Mouse (Mus musculus) cerebellum, postnatal 4 days (tissue): ENCODE measurements around the gene Ank.

ENCODE experiments used
- DNase-seq, 2 experiments: peaks; one replicate each; pipeline ENCODE4 v3.0.0; 2022; ENCODE audit warnings: low spot score in 2 of 2, mixed read lengths in 1 of 2

The Ank gene

DNA sequence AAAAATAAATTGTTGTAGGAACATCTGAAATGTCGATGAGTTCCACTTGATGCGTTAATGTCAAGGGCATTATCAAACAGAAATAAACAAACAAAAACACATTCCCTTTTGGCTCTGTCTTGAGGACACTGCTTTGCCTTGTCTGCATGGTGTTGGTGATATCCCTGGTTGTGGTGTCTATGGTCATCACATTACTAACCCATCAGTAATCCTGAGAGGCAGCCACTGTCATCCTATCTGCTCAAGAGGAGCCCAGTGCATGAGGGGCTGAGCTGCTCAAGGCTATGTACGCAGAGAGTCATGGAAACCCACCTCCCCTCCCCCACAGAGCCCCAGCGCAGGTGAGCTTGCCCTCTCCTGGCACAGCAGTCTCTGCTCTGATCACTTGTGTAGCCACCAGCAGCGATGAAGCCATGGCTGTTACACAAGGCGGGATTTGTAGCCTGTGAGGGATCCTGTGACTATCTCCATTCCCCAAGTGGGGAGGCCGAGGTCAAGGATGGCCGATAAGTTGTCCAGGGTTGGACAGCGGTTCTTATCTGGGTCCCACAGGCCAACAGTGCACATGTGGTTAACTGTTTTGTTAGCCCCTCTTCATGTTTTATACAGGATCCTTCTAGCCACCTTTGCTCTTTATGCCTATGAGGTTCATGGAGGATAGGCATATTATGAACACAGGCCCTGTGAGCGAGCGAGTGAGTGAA, 30.3 kb downstream of the Ank start:
- no peak for DNase-seq

DNA sequence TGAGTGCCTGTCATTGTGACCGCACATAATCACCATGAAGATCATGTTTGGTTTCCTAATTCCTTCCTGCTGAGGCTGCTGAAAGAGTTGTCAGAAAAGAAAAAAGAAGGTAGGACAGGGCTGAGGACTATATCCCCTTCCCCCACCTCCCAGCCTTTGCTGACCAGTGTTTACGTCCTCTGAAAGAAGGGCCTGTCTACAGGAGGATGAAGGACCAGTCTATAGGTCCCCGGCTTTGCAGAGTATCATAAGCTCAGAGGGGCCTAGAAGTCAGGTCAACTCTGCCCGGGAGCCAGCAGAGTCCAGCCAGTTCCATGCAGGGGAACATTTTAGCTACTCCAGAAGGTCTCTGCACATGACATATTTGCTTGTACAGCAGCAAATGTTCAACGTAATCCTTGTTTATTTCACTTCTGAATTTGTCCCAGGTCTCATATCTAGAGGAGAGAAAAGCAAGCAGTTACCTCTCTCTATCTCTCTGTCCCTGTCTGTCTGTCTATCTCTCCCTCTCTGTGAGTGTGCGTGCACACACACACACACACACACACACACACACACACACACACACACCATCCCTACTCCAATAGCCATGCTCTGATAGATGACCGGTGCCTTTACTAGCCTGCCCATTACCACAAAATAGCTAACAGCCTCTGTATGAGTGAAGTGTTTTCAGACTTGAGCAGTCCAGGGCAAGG, 31.0 kb downstream of the Ank start:
- DNase-seq: no peak

DNA sequence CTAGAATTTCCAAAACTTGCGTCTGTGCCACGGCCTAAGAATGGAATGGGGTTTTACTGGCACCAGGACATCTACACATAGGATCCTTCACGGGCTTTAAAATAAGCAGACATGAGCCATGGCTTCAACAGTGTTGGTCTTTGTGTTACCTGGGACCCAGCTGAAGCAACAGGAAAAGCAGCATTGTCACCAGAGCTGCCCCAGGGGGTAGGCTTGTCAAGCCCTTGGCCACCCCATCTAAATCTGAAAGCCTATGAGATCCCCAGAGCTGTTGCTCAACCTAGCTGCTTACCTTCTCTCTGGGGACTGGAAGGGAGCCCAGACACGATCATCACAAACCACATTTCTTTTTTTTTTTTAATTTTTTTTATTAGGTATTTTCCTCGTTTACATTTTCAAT, 31.6 kb downstream of the Ank start:
- no peak for DNase-seq

DNA sequence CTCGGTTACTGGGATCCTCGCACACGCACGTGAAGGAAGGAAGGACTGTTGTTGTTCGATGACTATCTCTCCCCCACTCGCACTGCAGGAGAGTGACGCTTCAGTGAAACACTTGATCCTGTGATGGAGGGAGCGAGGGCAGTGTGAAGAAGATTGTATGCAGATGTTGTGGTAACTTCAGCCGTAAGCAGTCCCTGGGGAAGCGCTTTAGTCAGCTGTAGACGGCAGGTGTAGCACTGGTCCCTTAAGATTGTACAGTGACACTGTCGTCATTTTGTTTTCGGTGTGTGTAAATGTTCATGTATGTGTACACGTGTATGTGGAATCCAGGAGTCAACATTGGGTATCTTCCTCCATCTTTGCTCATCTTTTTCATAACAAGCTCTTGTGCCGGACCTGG, 33.9 kb downstream of the Ank start:
- DNase-seq: no peak

DNA sequence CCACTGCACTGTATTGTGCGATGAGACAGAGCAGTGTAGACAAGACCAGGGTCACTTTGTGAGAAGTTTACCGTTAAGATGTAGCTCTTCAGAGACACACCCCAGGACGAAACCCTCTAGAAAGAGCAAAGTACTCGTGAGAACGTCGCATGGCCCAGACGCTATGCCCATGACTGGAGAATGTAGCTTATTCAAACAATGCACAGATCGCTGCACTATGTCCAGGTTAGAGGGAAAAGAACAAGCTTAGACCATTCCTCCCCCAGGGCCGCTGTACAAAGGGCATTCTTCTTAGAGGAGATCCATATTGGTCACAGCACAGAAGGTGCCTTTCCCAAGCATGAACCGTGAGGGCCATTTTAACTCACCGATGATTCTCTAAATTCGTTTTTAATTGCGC, 35.9 kb downstream of the Ank start:
- DNase-seq: no peak

DNA sequence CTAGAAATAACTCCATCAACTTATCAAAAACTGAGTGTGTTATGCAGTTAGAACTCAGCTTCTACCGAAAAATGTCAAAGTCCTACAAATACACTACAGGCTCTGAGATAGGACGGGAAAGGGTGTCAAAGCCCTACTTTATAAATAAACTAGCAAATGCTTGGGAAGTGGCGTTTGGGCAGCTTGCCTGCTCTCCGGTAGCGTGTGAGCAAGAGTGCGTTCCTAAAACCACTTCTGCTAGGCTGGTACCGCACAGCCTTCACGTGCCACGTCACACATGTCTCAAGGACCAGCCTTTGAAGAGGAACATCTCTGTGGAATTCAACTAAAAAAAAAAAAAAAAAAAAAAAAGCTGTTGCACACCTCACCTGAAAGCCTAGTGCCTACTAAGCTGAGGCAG, 36.7 kb downstream of the Ank start:
- no peak for DNase-seq

DNA sequence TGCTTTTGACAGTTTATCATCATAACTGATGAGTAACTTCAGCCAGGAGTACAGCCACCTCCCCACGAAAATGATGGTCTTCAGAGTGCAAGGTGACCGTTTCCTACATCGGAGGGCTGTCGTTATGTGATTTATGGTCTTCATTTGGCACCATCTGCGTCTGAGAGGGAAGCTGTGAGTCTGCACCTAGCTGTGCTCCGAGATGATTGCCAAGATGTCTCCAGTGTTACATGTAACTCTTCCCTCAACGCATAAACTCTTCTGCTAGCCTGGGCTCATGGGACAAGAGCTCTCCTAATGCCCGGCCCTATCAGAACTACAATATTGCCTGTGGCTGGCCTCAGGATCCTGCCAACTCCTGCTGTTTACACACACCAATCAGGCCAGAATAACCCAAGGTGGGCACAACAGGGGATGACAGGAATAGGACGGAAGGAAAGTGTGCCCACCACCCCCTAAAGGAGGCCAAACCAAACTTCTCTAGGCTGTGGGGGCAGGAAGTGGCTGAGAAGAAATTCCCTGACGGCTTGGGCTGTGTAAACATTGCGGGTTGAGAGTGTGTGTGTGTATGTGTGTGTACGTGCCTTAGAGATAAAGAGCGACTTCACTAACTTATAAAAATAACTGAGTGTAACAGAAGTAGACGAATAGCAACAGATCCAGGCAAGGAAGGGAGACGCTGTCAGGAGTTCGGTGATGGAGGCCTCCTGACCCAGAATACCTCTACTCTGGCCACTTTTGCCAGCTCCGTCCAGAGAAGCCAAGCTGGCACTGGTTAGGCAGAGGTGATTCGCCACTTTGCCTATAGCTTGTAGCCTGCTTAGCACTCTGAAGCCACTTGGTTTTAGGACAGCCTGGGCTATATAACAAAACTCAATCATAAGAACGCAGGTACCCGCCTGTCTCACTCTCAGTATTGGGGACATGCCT, 37.6 kb downstream of the Ank start:
- DNase-seq: no peak

DNA sequence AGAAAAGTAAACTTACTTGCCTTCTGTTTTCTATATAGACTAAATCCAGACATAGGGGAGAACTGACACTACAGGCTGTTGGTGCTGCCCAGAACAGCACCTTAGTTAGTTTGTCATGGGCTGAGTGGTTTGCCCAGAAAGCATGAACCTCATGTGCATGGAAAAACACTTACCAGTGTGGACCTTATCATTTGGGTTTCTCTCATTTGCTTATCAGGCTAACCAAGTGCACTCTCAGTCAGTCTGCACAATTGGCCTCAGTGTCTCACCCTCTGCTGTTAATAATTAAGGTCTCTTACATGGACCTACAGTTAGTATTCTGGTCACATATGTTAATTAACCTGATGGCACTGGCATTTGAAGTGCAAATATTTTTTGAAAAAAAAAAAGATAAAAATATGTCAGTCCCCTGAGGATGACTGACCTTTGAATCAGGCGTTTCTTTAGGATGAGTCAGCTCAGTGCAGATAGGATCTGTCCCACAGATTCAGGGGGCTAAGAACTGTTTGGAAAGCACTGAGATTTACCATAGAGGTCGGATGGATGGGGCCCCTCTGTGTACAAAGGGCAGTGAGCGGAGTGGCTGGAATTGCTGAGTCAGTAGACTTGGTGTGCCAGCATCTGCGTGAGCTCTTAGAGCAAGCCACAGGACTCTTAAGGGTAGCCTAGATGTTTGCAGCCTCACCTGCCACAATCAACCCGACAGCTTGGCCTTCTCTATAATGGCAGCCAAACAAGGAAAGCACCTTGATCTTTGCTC, 39.8 kb downstream of the Ank start:
- DNase-seq: no peak

DNA sequence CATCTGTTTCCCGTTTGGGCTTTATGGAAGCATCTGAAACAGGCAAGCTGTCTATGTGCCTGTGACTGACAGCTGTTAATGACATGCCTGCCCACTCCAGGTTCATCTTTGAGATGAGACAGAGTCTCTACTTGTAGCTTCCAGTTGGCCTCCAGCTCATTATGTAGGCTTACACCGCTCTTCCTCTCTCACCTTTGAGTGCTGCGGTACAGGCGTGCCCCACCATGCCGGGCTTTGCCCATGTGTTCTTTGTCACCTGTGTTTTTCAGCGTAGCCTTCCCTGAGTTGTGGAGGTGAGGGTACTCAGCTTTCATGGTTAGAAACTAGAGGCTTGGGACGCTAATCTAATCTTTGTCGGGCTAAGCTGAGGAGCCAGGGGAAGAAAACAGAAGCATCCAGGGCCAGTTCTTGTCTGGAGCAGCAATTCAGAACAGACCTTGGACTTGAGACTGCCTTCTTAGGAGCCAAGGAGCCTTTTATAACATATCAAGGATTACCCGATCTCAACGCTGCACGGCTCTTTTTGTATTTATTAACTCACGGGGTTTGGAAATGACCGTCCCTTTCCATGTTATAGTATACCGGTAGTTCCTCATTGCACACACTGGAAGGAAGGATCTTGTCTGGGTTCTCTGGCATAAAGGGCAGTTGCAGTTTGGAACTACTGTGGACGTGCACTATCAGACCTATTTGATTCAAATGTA, 40.6 kb downstream of the Ank start:
- DNase-seq: no peak

DNA sequence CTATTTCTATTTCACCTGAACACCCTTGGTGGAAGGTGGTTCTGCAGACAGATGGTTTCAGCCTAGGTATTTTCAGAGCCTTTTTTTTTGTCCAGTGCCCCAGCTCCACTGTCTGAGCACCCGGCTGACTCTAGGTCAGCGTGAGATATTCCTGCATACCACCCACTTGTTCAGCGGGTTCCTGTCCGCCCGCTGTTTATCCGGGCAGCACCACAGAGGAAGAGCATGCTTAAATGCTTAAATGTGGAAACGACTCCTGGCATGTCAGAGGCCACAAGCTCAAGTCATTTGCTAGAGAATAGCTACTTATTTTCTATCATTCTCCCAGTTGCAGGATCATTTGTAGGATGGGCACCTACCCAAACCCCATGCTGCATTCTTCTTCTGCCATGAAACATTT, 41.7 kb downstream of the Ank start:
- no peak for DNase-seq

DNA sequence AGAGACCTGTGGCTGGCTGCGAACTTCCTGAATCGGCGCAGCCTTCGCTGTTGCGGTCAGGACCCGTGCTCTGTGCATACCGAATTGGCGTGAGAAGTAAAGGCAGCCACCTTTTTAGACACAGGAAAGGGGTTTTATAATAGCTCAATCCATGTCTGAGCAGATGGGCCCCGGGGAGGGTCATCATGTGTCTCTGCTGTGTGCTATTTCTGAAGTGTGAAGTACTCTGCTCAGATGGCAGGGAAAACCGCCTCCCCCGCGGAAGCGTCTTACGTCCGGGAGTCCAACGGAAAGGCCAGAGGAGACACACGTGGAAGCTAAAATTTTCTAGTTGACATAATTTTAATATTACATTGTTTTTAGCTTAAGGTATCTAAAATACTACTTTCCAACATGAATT, 42.5 kb downstream of the Ank start:
- no peak for DNase-seq

DNA sequence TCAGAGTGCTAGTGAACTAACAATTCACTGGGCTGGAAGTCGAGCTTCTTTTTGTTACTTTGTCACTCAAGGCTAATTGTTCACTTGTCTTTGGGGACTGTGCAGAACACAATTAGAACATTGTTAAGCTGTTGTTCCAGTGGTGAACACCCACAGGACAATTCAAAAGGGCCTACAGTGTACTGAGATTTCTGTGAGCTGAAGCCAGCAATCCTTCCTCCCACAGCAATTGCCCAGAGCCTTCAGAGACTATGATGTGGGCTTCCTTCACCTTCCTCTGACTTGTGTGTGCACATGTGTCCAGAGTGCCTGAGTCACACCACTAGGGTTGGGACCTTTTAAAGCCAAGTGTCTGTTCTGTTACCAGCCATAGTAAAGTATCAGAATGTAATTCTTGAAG, 50.5 kb downstream of the Ank start:
- no peak for DNase-seq

DNA sequence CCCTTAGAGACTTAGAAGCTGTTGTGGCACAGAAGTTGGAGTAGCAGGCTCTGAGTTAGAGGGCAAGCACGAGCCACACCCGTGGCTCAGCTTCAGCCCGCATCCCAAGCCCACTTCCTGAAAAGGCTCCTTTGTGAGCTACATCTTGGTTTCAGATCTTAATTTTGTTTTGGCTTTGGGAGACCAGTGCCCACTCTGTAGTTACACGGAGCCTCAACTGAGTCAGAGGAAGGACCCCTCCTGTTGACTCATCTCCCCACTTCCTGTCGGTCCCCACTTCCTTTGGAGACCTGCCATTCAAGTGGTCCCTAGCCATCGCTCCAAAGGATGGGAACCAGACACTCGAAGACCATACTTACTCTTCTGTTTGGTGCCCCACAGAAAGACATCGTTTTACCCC, 51.5 kb downstream of the Ank start:
- no peak for DNase-seq

DNA sequence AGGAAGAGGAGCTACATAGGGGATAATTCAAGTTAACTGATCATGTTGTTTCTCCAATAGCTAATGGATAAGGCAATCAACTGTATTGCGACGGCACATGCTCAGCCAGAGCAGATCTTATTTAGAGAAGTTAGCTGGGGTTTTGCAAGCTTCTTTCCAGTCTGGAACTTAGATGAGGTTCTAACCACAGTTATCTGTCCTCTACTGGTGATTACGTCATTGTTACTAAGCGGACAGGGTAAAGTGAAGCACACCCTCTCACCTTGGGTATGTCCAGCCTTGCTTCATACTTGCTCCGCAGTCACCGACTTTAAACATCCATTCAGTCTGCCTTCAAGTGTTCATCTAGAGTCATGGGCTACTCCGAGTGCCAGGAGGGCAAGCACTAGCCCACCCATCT, 53.4 kb downstream of the Ank start:
- DNase-seq: no peak

DNA sequence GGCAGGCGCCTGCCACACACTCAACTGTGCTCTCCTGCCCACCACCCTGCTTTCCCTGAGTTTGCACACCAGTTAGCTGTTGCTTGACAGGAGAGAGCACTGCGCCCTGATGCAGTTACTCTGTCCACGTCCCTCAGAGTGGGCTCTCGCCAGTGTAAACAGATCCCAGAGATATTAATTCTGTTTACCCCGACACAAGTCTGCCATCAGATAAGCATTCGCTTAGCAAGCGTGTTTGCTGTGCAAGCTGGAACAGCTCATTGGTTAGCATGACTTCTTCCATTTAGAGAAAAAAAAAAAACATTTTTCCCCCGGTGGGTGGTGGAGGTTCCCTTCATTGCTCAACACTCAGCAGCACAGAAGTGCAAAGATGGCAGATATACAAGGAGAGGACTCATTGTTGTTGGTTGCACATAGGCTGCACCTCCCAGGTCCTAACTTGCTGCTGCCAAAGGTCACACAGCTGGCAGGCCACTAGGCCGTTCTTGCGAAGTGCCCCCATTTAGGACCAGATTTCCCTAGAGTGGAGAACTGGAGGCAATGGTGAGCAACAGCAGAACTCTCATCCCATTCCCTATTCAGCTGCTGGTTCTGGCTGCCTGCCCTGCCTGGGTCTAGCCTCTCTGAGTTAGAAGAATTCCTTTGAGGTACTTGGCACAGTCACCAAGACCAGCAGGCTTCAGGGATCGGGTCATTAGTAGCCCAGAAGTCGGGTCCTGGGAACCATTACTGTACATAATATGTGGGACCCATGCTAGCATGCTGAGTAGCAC, 58.9 kb downstream of the Ank start:
- no peak for DNase-seq

DNA sequence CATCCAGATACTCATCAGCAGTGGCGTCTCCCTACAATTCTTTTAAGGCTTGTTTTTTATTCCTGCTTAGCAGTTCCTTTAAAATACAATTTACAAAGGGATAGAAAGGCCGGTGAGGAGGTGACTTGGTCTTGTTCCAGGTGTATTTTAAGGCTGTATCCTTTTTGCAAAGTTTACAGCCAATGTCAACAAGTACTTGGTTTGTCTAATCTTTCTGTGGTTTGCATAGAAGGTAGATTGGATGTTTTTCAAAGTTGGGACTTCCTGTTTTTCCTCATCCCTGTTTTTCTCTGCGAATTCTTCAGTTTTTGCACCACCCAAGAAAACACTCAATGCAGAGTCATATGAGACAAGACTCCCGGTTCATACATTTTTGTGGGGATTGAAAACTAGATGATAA, 62.4 kb downstream of the Ank start:
- DNase-seq: no peak

DNA sequence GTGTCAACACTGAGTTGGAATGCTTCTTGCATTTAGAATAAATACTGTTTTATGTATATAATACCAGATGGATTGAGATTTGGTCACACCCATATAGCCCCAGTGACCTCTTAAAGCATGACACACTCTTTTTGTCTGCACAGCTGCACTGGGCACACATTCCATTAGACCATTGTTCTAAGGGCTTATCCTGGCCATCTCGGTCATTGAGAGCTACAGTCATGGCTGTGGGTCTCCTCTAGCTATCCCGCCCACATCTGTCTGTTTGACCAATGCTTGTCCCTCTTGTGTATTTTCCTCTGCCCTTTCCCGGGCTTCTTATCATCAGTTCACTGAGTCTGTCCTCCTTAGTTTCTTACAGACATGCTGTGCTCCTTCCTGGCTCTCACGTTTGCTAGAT, 63.5 kb downstream of the Ank start:
- DNase-seq: no peak

DNA sequence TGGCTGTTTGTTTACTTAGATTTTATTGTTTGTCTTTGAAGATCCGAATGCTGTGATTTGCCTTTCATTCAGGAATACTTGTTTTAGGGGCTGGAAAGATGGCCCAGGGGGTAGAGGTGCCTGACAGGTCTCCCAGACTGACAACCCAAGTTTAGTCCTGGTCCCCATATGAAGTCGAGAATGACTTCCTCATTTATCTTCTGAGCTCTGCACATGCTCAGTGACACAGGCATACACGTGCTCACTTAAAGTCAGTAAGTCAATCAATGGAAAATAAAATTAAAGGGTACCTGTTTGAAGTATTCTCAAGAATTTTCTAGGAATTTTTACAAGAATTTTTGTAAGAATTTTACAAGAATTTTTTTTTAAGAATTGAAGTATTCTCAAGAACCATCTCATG, 66.6 kb downstream of the Ank start:
- no peak for DNase-seq

DNA sequence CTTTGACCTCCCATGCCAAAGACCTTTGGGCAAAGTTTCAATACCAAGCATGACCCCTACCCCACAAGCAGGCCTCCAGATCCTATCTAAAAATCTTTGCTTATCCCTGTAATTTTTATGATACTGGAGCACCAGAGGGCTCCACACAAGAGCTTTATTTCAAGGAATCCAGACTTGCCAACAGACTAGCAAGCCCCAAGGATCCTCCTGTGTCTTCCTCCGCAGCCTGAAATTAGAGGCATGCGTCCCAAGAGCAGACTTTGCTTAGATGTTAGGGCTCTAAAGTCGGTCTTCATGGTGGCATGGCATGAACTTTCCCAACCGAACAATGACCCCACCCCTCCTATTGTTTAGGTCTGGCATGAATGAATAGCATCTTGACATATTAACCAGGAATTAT, 69.2 kb downstream of the Ank start:
- DNase-seq: no peak

DNA sequence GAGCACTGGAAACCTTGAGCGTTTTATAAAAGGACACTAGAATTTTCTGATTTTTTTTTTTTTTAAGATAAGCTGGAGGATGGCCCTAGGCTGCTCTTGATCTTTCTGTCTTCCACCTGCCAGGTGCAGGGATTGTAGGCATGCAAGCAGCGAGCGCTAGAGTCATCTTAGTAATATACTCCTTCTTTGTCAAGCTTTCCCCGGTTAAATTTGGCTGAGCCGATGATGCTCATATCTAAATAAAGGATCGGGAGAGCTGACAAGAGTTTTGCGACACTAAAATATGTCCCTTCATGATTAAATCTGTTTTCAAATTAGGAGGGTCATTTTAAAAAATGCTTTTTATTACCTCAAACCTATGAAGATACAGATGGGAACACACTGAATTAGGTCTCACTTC, 69.7 kb downstream of the Ank start:
- no peak for DNase-seq

DNA sequence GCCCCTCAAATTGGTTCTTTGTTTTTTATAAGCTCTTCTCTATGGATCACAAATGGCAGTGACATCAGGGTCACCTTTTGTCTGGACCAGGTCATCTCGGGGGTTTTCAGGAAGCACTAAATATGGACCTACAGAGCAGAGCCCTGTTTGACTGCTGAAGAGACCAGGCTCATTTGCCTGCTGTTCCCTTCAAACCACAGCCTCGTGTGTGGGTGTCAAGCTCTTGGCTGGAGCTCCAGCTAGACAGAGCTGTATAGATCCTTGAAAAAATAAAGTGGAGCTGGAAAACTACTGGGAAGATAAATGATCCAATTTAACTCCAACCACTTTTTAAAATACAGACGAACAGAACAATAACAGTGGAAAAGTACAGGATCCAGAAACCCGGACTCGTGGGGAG, 70.3 kb downstream of the Ank start:
- no peak for DNase-seq
